16 mouse cellular contexts compared by ENCODE assay signal in genomic region chr6:125236782-125237181, GRCm38 (mm10). TPM values are rescaled to one million over a fixed set of nuclear protein-coding genes. Genes with fewer than 3 reads are reported as not detected.
DNase-seq lines count a peak whose midpoint lies in the region; ATAC-seq and TF ChIP-seq lines count a peak whose summit lies in the region.
"Had no signal": no experiment of that assay in that cellular context is flagged by ENCODE, and none has a peak within 500 bp of the region (broad histone marks: within the 10 kb centered on the region; RNA-seq: fewer than 3 reads in every experiment).

Cd27 (minus strand) TSS chr6:125237010.

- no peak within 1 kb of the TSS for H3K27ac ChIP-seq in forebrain, embryonic 11.5 days (ENCODE audit: low read depth, low read length)
- no peak within 1 kb of the TSS for H3K27ac ChIP-seq in forebrain, postnatal 0 days (ENCODE audit: low read depth, low read length)
- H3K27ac ChIP-seq in olfactory bulb, adult 2 months (ENCODE audit: insufficient read depth, low read depth, low read length), result peak within 1 kb of the TSS; percentile 21; the same call in 1 of the 2 replicates
- H3K27ac ChIP-seq: heart, embryonic 13.5 days; macrophage had no signal

- TF ChIP-seq CTCF in forebrain, postnatal 0 days (IDR thresholded peaks at IDR 0.05; ENCODE audit: low read depth), result no peak
- TF ChIP-seq CTCF in olfactory bulb, adult 2 months (IDR thresholded peaks at IDR 0.05; ENCODE audit: insufficient read depth, low read depth, low read length), result no peak

- 36% methylated on average over 6 of the region's 6 CpGs for WGBS in forebrain, embryonic 11.5 days
- 26% methylated on average over 6 of the region's 6 CpGs for WGBS in forebrain, postnatal 0 days
- 31% methylated on average over 6 of the region's 6 CpGs for WGBS in olfactory bulb, adult 2 months

- no peak for TF ChIP-seq POLR2A in olfactory bulb, adult 2 months (IDR thresholded peaks at IDR 0.05; ENCODE audit: insufficient read depth, low read depth, low read length)

- H3K4me1 ChIP-seq in forebrain, embryonic 11.5 days (replicated peaks; ENCODE audit: control insufficient read depth, insufficient read depth, low read length), result peaks cover 4% of the 10 kb centered on the region; the same call in 1 of the 2 replicates
- H3K4me1 ChIP-seq in forebrain, postnatal 0 days (ENCODE audit: insufficient read depth), result 0 out of 2 replicates have a peak, but pooled peaks cover 2% of the 10 kb centered on the region
- no peaks in the 10 kb centered on the region for H3K4me1 ChIP-seq in olfactory bulb, adult 2 months (ENCODE audit: control insufficient read depth, insufficient read depth, low read length)

- no peaks in the 10 kb centered on the region for H3K9me3 ChIP-seq in forebrain, embryonic 11.5 days (ENCODE audit: control insufficient read depth, low read length)
- H3K9me3 ChIP-seq in forebrain, postnatal 0 days (ENCODE audit: low read length), result no peaks in the 10 kb centered on the region
- H3K9me3 ChIP-seq: heart, embryonic 13.5 days had no signal

- H3K4me2 ChIP-seq in forebrain, embryonic 11.5 days (ENCODE audit: low read depth, low read length, severe bottlenecking), result no peak within 1 kb of the TSS
- H3K4me2 ChIP-seq in forebrain, postnatal 0 days (ENCODE audit: low read depth), result no peak within 1 kb of the TSS
- H3K4me2 ChIP-seq: heart, embryonic 13.5 days had no signal

- no peaks in the 10 kb centered on the region for H3K36me3 ChIP-seq in forebrain, embryonic 11.5 days (ENCODE audit: control insufficient read depth, insufficient read depth, low read length)
- no peaks in the 10 kb centered on the region for H3K36me3 ChIP-seq in forebrain, postnatal 0 days (ENCODE audit: insufficient read depth)
- H3K36me3 ChIP-seq: heart, embryonic 13.5 days had no signal

- no peaks in the 10 kb centered on the region for H3K27me3 ChIP-seq in forebrain, embryonic 11.5 days (ENCODE audit: control insufficient read depth, insufficient read depth, low read length)
- H3K27me3 ChIP-seq in forebrain, postnatal 0 days (ENCODE audit: insufficient read depth, low read length), result no peaks in the 10 kb centered on the region
- H3K27me3 ChIP-seq: heart, embryonic 13.5 days had no signal

- no peak for DNase-seq in forebrain, embryonic 11.5 days (ENCODE audit: low spot score)
- DNase-seq in forebrain, postnatal 0 days, result no peak
- DNase-seq in spleen, postnatal 36 days (ENCODE audit: low spot score in 2 of 2), result peak; percentile 44 to 49
- DNase-seq in spleen, adult 12 weeks (ENCODE audit: low spot score), result no peak
- DNase-seq in cerebellum, postnatal 10 days, result no peak
- no peak for DNase-seq in lung, postnatal 10 days
- DNase-seq in urinary bladder, adult 18-20 months (ENCODE audit: low spot score in 2 of 2), result no peak
- DNase-seq: gastrocnemius, postnatal 10 days; kidney, postnatal 36 days; liver had no signal

- peak within 1 kb of the TSS; percentile 13; the same call in 1 of the 2 replicates for H3K9ac ChIP-seq in forebrain, embryonic 11.5 days (ENCODE audit: low read length)
- H3K9ac ChIP-seq in forebrain, postnatal 0 days, result no peak within 1 kb of the TSS
- H3K9ac ChIP-seq: heart, embryonic 13.5 days had no signal

- ATAC-seq in forebrain, embryonic 11.5 days (replicated peaks; ENCODE audit: low FRiP score), result no peak
- ATAC-seq in forebrain, postnatal 0 days, result no peak
- ATAC-seq: intestine, embryonic 16.5 days had no signal

- H3K4me3 ChIP-seq in forebrain, embryonic 11.5 days (ENCODE audit: low read depth, low read length), result no peak within 1 kb of the TSS
- no peak within 1 kb of the TSS for H3K4me3 ChIP-seq in forebrain, postnatal 0 days (ENCODE audit: low read depth, low read length)
- H3K4me3 ChIP-seq in olfactory bulb, adult 2 months (ENCODE audit: insufficient read depth, low read depth, low read length), result no peak within 1 kb of the TSS; the same call in 1 of the 2 replicates
- H3K4me3 ChIP-seq: erythroblast, embryonic 14.5 days; heart, embryonic 13.5 days had no signal

RNA-seq across cellular contexts. Expression of gene Cd27, which starts in this region (rescaled TPM):
- polyA plus RNA-seq in forebrain, embryonic 11.5 days (2014; fragmentation: Nextera tagmentation; extraction: Ambion mirVana), result 1.3 and 2.3 TPM in 2 replicates
- total RNA-seq in forebrain, postnatal 0 days (2014; rRNA removed), result not detected in 2 replicates
- 0.33 TPM in 1 of 2 replicates, not detected in the other for polyA plus RNA-seq in forebrain, postnatal 0 days (2015; fragmentation: Nextera tagmentation; extraction: Ambion mirVana)
- polyA plus RNA-seq in olfactory bulb, adult 2 months (2012; ENCODE audit: insufficient read depth, insufficient read length, low replicate concordance, missing spikeins), result not detected in 2 replicates
- polyA plus RNA-seq: cortical plate, adult 2 months; macrophage had no signal

Comparison
In these comparisons a context has a peak if more than half of its experiments do, and no peak if none do; other contexts are left out.
1. RNA of gene Cd27 (polyA plus RNA-seq): not detected in olfactory bulb, adult 2 months; 1.3 to 2.3 TPM in forebrain, embryonic 11.5 days and 0.33 TPM in forebrain, postnatal 0 days; every median in the first group is over 10 times any median in the second.
2. DNase-seq: peak in spleen, postnatal 36 days (2 of 2); none in forebrain, embryonic 11.5 days (single experiment), forebrain, postnatal 0 days (single experiment), spleen, adult 12 weeks (single experiment), cerebellum, postnatal 10 days (0 of 2), lung, postnatal 10 days (single experiment) and urinary bladder, adult 18-20 months (0 of 2).